Mouse (Mus musculus) mature B cell (primary cell): ENCODE data around the gene Rcan2.

ENCODE experiments used
- in situ Hi-C: fragments of 300-500 bp; cut with MboI; formaldehyde crosslinking; loops from 2 replicates; pipeline ENCODE4 v1.14.3; 2019

The Rcan2 gene

DNA sequence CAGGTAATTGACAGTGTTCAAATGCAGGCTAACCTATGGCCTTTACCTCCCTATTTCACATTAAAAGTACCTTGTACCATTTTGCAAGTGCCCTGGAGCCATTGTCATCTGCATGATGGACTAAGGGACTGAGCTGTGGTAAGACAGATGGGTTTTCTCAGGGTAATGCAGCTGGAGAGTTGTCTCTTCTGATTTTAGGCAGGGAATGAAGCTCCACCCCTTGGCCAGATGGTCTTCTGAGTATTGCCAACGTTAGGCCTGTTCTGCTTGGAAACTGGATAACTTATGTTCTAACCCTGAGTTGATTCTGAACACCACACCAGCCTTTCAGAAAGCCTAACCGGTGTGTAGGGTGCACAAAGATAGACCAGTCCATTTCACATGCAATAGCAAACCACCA, 222.7 kb downstream of the Rcan2 start:
- in situ Hi-C loops: no loop called here

GRCm38 (mm10) chr17:44025011-44025410, 223.9 kb downstream of the Rcan2 start:
- in situ Hi-C loops: no loop called here

GRCm38 (mm10) chr17:44025935-44026334, 224.8 kb downstream of the Rcan2 start:
- in situ Hi-C loops: no loop called here

DNA sequence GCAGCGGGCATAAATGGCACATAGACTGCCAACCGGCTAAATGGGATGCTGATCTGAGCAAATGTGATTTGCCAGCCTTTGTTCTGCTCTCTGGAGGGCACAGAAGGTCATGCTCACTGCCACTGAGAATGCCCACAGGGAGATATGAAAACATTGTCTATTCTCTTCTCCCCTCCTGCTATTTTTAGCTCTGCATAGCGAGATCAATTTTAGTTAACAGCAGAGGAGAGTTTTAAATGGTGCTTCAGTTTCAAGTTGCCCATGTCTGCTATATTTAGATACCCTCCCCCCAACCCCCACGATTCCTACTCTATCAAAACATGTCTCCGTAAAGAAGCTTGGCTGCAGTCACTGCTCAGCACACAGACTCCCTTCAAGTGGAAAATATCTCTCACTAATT, 225.2 kb downstream of the Rcan2 start:
- in situ Hi-C loops: no loop called here

DNA sequence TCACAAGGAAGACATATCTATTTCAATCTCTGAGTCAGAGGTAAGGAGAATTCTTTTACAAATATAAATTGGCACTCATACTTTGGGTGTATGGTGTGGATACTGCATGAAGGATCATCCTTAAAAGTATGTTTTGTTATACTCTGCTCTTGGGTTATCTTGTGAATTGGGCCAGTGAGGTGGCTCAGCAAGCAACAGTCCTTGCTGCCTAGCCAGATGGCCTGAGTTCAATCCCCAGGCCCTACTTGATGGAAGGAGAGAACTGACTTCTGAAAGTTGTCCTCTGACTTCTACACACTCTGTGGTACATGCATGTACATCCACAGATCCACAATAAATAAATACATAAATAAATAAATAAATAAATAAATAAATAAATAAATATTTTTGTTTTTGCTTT, 225.6 kb downstream of the Rcan2 start:
- in situ Hi-C loops: no loop called here

DNA sequence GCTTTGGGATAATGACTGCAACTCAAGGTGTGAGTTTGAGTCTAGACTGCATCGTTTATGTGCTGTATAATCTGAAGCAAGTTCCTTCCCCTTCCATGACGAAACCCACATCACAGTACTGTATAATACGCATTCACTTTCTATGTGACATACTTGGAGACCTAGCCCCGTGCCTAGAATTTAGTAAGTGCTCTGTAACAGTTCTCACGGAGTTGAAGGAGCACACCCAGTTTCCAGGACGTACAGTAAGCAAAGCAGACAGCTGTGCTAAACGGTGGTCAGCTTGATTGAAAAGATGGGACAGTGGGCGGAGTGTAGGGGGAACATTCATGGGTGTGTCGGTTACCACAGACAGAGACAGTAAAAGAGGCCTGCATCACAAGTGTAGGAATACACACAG, 226.2 kb downstream of the Rcan2 start:
- in situ Hi-C loops: no loop called here

GRCm38 (mm10) chr17:44029616-44030015, 228.5 kb downstream of the Rcan2 start:
- in situ Hi-C loops: no loop called here

DNA sequence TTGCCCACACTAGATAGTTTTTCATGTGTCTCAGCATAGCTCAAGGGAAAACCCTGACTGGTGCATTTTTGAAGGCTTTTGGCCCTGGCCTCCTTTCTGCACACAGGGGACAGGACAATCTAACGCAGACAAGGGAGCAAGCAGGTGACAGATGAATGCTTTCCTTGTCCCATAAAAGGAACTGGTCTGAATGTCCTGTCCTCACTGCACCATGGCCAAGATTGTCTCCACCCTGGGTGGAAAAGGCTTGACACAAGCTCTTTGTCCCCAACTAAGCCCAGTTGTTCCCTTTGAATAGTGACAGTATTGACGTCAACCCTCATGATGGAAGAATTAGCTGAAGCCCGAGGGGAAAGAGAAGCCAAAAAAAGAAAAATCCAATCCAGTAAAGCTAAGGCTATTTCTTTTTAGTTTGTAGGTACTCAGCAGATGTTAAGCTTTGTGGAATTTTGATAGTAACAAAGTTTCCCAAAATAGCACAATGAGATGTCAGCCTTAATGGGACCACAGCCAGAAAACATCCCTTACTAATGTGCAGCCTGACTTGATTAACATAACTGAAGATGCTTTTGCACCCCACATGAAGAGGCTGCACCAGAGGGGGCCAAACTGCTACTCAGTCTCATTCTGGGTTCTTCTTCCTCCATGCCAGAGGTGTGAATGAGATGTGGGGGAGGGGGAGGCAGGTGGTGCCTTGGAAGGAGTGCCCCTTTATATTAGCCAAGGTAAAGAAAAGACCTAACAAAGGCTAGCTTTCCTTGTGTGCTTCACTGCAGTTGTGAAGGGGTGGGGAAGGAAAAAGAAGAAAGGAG, 229.8 kb downstream of the Rcan2 start:
- in situ Hi-C loops: no loop called here

GRCm38 (mm10) chr17:44035005-44035404, 233.9 kb downstream of the Rcan2 start:
- in situ Hi-C loops: no loop called here

DNA sequence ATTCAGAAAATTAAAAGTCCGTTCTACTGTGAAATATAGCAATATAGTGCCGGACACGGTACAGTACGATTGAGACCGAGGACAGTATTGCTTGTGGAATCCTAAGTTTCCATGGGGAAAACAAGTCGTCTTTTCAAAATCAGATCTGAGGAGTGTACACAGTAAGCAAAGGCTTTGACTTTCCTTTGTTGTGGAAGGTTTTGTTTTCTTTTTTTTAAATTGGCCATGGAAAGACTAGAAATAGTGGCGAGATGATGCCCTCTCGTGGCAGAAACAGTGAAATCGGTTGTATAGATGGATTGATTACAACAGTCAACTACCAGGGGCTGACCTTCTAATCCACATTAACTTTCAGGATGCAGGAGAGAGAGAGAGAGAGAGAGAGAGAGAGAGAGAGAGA, 237.5 kb downstream of the Rcan2 start:
- in situ Hi-C loops: no loop called here

- in situ Hi-C loops: no loop called here
Observed at GRCm38 (mm10) chr17:44040449-44040848, 239.3 kb downstream of the Rcan2 start.

GRCm38 (mm10) chr17:44042301-44042700, 241.2 kb downstream of the Rcan2 start:
- in situ Hi-C loops: no loop called here

GRCm38 (mm10) chr17:44042861-44043260, 241.7 kb downstream of the Rcan2 start:
- in situ Hi-C loops: no loop called here

DNA sequence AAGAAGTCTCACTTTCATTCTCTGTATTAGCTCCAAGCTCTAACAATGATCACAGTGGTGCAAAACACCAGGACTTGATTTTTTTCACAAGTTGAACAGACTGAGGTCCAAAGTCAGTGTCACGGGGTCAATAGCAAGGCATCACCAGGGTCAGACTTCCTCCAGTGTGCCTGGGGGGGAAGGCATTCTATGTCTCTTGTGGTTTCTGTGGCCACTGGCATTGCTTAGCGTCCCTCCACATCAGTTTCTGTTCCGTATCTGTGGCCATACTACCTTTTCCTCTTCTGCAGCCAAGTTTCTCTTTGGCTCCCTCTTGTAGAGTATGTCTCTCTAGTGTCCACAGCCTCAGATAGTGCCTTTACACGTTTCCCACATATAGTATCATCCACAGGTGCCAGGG, 252.3 kb downstream of the Rcan2 start:
- in situ Hi-C loops: no loop called here

- in situ Hi-C loops: no loop called here
Observed at GRCm38 (mm10) chr17:44057123-44057522, 256.0 kb downstream of the Rcan2 start.

GRCm38 (mm10) chr17:44058145-44058544, 257.0 kb downstream of the Rcan2 start:
- in situ Hi-C loops: no loop called here

GRCm38 (mm10) chr17:44060781-44061180, 259.6 kb downstream of the Rcan2 start:
- in situ Hi-C loops: no loop called here

DNA sequence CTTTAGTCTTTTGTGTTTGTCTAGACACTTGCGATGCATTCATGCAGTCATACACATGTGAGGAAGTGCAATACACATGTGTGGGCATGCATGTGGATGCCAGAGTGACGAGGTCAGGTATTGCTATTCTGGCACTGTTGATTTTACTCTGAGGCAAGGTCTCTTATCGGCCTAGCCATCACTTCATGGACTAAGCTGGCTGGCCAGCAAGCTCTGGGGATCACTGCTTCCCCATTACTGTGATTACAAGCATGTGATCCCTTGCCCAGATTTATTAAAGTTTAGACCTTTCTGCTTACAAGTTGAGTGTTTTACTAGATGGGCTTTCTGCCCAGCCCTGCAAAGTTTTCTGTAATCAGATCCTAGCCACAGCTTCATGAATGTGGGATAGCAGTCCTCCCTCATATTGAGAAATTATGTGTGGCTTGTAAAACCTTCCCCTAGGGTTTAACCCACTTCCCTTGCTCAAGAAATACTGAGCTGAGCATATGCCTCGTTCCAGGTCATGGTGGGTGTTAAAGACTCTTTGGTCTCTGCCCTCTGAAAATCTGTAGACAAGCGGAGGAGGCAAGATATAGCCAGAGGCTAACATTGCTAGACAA, 260.2 kb downstream of the Rcan2 start:
- in situ Hi-C loops: no loop called here

- in situ Hi-C loops: no loop called here
Observed at GRCm38 (mm10) chr17:44068876-44069275, 267.7 kb downstream of the Rcan2 start.

DNA sequence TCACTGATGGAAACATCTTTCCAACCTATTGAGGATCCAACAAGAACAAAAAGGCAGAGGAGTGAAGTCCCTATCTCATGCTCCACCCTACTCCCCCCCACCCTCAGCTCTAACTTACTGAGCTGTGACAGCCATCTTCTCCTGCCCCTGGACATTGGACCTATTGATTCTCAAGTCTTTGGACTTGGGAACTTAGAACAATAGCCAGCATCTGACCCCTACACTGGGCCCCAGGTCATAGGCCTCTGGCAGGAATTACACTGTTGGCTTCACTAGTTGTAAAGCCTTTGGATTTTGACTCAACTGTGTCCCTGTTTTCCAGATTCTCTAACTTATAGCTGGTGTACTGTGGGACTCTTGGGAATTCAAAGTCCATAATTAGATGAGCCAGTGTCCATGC, 270.5 kb downstream of the Rcan2 start:
- in situ Hi-C loops: no loop called here

DNA sequence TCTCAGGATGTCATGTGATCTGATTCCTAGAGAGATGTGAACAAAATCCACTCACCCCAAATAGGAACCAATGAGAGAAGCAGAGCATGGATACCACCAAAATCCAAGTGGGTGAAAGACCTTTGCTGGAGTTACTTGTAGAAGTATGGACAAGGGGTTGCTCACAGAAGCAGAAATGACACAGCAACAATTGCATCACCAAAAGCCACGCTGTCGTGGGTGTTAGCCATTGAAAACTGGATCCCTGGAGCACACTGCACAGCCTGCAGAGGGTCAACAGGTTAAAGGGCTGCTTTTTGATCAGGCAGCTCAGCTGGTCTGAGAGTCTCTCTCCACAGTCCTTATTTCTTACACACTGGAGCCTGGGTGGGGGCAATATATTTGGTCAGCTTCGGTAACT, 274.4 kb downstream of the Rcan2 start:
- in situ Hi-C loops: no loop called here

- in situ Hi-C loops: no loop called here
Observed at GRCm38 (mm10) chr17:44076051-44076680, 275.0 kb downstream of the Rcan2 start.

- in situ Hi-C loops: no loop called here
Observed at GRCm38 (mm10) chr17:44077146-44077842, 276.1 kb downstream of the Rcan2 start.
